Mouse (Mus musculus) intestine, embryonic 16.5 days (tissue): ENCODE data around the gene Nav3. TPM values are rescaled to one million over a fixed set of nuclear protein-coding genes. Genes with fewer than 3 reads are reported as not detected.
A peak's percentile ranks its signal among the peaks of the same experiment; 100 is the strongest.

Experiments used
- ATAC-seq: fragments of 200-750 bp; cut with Nextera tagmentation; 2 replicates; pipeline ENCODE4 v1.8.0; 2017; ENCODE audit warnings: moderate TSS enrichment, moderate library complexity
- H3K27ac ChIP-seq: fragments of 300-500 bp; sonication (generic); 2 replicates; pipeline ENCODE4 v1.5.1; 2014; ENCODE audit warnings: mild to moderate bottlenecking, low read length
- H3K27me3 ChIP-seq: fragments of 300-500 bp; sonication (generic); replicated peaks from 2 replicates; pipeline ENCODE4 v1.6.1; 2014; ENCODE audit warnings: low read length, control low read depth, mixed read lengths; ENCODE audit not compliant: control insufficient read depth, insufficient read depth
- H3K36me3 ChIP-seq: fragments of 300-500 bp; sonication (generic); 2 replicates; pipeline ENCODE4 v1.6.1; 2014; ENCODE audit warnings: low read length, control low read depth; ENCODE audit not compliant: control insufficient read depth, insufficient read depth
- H3K4me1 ChIP-seq: fragments of 300-500 bp; sonication (generic); 2 replicates; pipeline ENCODE4 v1.6.1; 2014; ENCODE audit warnings: low read length, control low read depth, mixed read lengths; ENCODE audit not compliant: control insufficient read depth, insufficient read depth
- H3K4me2 ChIP-seq: fragments of 300-500 bp; sonication (generic); 2 replicates; pipeline ENCODE4 v1.6.1; 2014; ENCODE audit warnings: low read depth, low read length, control low read depth
- H3K4me3 ChIP-seq: fragments of 300-500 bp; sonication (generic); 2 replicates; pipeline ENCODE4 v1.5.1; 2014; ENCODE audit warnings: mild to moderate bottlenecking, low read length
- H3K9ac ChIP-seq: fragments of 300-500 bp; sonication (generic); 2 replicates; pipeline ENCODE4 v1.6.1; 2014; ENCODE audit warnings: low read depth, low read length
- H3K9me3 ChIP-seq: fragments of 300-500 bp; sonication (generic); 2 replicates; pipeline ENCODE4 v1.6.1; 2016; ENCODE audit warnings: low read length, control low read depth; ENCODE audit not compliant: control insufficient read depth
- WGBS: fragments of 180-500 bp; shearing (Covaris S2); extraction: QIAGEN DNeasy Blood & Tissue Kit; methylation state at CpG from one replicate; pipeline ENCODE4 v1.1.7; 2014; 5-methylcytosine and 5-hydroxymethylcytosine counted together
- polyA plus RNA-seq: library from polyadenylated mRNA; unstranded; fragments of >200 nt; fragmentation: Nextera tagmentation; extraction: Ambion mirVana; gene quantifications from 2 replicates; pipeline ENCODE4 v1.2.1, GENCODE M21; 2015

Gene Nav3
- polyA plus RNA-seq, 1 experiment from 2014 or later: 0.75 TPM

GRCm38 (mm10) chr10:109924136-109924535, 531.9 kb downstream of the Nav3 start:
- ATAC-seq: no peak
- no peaks in the 10 kb centered on the region for H3K36me3 ChIP-seq
- H3K4me2 ChIP-seq: no peak overlapping the region
- peaks cover 3% of the 10 kb centered on the region; the same call in 1 of the 2 replicates for H3K4me1 ChIP-seq
- no peaks in the 10 kb centered on the region for H3K27me3 ChIP-seq
- H3K9me3 ChIP-seq: no peaks in the 10 kb centered on the region
- WGBS: 72% methylated on average over 2 of the region's 2 CpGs
- no peak overlapping the region for H3K4me3 ChIP-seq
- no peak overlapping the region for H3K27ac ChIP-seq
- no peak overlapping the region for H3K9ac ChIP-seq

GRCm38 (mm10) chr10:109921368-109921767, 534.6 kb downstream of the Nav3 start:
- peaks cover 3% of the 10 kb centered on the region; the same call in 1 of the 2 replicates for H3K4me1 ChIP-seq
- H3K4me3 ChIP-seq: no peak overlapping the region
- H3K9me3 ChIP-seq: no peaks in the 10 kb centered on the region
- no peaks in the 10 kb centered on the region for H3K36me3 ChIP-seq
- H3K27me3 ChIP-seq: no peaks in the 10 kb centered on the region
- H3K27ac ChIP-seq: no peak overlapping the region
- WGBS: 52% methylated on average over 11 of the region's 11 CpGs
- no peak overlapping the region for H3K9ac ChIP-seq
- no peak for ATAC-seq
- H3K4me2 ChIP-seq: no peak overlapping the region; the same call in 1 of the 2 replicates

- WGBS: 14% methylated on average over 6 of the region's 6 CpGs
- no peak overlapping the region for H3K27ac ChIP-seq
- peaks cover 3% of the 10 kb centered on the region; the same call in 1 of the 2 replicates for H3K4me1 ChIP-seq
- no peak overlapping the region for H3K4me2 ChIP-seq
- no peak overlapping the region for H3K4me3 ChIP-seq
- ATAC-seq: peak; percentile 67
- no peaks in the 10 kb centered on the region for H3K27me3 ChIP-seq
- H3K36me3 ChIP-seq: no peaks in the 10 kb centered on the region
- no peaks in the 10 kb centered on the region for H3K9me3 ChIP-seq
- no peak overlapping the region for H3K9ac ChIP-seq
These were observed 535.3 kb downstream of the Nav3 start for GRCm38 (mm10) chr10:109920607-109921187.

GRCm38 (mm10) chr10:109919515-109919914, 536.5 kb downstream of the Nav3 start:
- ATAC-seq: no peak
- H3K36me3 ChIP-seq: no peaks in the 10 kb centered on the region
- no peak overlapping the region for H3K9ac ChIP-seq
- no peaks in the 10 kb centered on the region for H3K9me3 ChIP-seq
- H3K4me2 ChIP-seq: no peak overlapping the region
- WGBS: 40% methylated on average over 1 of the region's 1 CpGs
- H3K4me3 ChIP-seq: no peak overlapping the region
- H3K4me1 ChIP-seq: peaks cover 3% of the 10 kb centered on the region; the same call in 1 of the 2 replicates
- H3K27ac ChIP-seq: no peak overlapping the region
- H3K27me3 ChIP-seq: no peaks in the 10 kb centered on the region

GRCm38 (mm10) chr10:109907206-109907605, 548.8 kb downstream of the Nav3 start:
- no peak overlapping the region for H3K27ac ChIP-seq
- H3K9me3 ChIP-seq: no peaks in the 10 kb centered on the region
- H3K36me3 ChIP-seq: no peaks in the 10 kb centered on the region
- ATAC-seq: no peak
- H3K4me1 ChIP-seq: 0 out of 2 replicates have a peak, but pooled peaks cover 2% of the 10 kb centered on the region
- 65% methylated on average over 4 of the region's 4 CpGs for WGBS
- no peak overlapping the region for H3K4me3 ChIP-seq
- no peak overlapping the region for H3K9ac ChIP-seq
- H3K27me3 ChIP-seq: no peaks in the 10 kb centered on the region
- H3K4me2 ChIP-seq: no peak overlapping the region

- H3K36me3 ChIP-seq: no peaks in the 10 kb centered on the region
- H3K4me1 ChIP-seq: 0 out of 2 replicates have a peak, but pooled peaks cover 2% of the 10 kb centered on the region
- no peaks in the 10 kb centered on the region for H3K27me3 ChIP-seq
- H3K4me2 ChIP-seq: 0 out of 2 replicates have a peak overlapping the region, but pooled peaks have one; percentile 8
- H3K9me3 ChIP-seq: no peaks in the 10 kb centered on the region
- H3K4me3 ChIP-seq: no peak overlapping the region
- WGBS: 26% methylated on average over 6 of the region's 6 CpGs
- no peak overlapping the region for H3K9ac ChIP-seq
- ATAC-seq: peak; percentile 35
- no peak overlapping the region for H3K27ac ChIP-seq
These were observed 549.6 kb downstream of the Nav3 start for GRCm38 (mm10) chr10:109906413-109906785.

GRCm38 (mm10) chr10:109905649-109906412, 550.2 kb downstream of the Nav3 start:
- Histone ChIP-seq H3K4me1 (0 out of 2 replicates have a peak, but pooled peaks cover 2% of the 10 kb centered on the region), H3K9ac (no peak overlapping the region), H3K4me3 (no peak overlapping the region), H3K27ac (no peak overlapping the region), H3K9me3 (no peaks in the 10 kb centered on the region), H3K27me3 (no peaks in the 10 kb centered on the region), H3K4me2 (0 out of 2 replicates have a peak overlapping the region, but pooled peaks have one; percentile 8), H3K36me3 (no peaks in the 10 kb centered on the region)
- peak; percentile 94 for ATAC-seq
- 21% methylated on average over 9 of the region's 9 CpGs for WGBS

- Histone ChIP-seq H3K27me3 (no peaks in the 10 kb centered on the region), H3K27ac (no peak overlapping the region), H3K4me1 (0 out of 2 replicates have a peak, but pooled peaks cover 2% of the 10 kb centered on the region), H3K9ac (no peak overlapping the region), H3K36me3 (no peaks in the 10 kb centered on the region), H3K4me3 (no peak overlapping the region), H3K4me2 (no peak overlapping the region), H3K9me3 (no peaks in the 10 kb centered on the region)
- ATAC-seq: no peak
- 90% methylated on average over 1 of the region's 1 CpGs for WGBS
These were observed 551.2 kb downstream of the Nav3 start for GRCm38 (mm10) chr10:109904841-109905240.

- H3K9ac ChIP-seq: no peak overlapping the region
- no peaks in the 10 kb centered on the region for H3K27me3 ChIP-seq
- H3K4me3 ChIP-seq: no peak overlapping the region
- no peak overlapping the region for H3K27ac ChIP-seq
- 0 out of 2 replicates have a peak, but pooled peaks cover 2% of the 10 kb centered on the region for H3K4me1 ChIP-seq
- no peaks in the 10 kb centered on the region for H3K9me3 ChIP-seq
- 63% methylated on average over 17 of the region's 17 CpGs for WGBS
- ATAC-seq: no peak
- no peak overlapping the region for H3K4me2 ChIP-seq
- no peaks in the 10 kb centered on the region for H3K36me3 ChIP-seq
These were observed 552.1 kb downstream of the Nav3 start for GRCm38 (mm10) chr10:109903701-109904555.
